Mouse (Mus musculus) C2C12 (cell line): ENCODE measurements around the gene Fam53b. TPM values are rescaled to one million over a fixed set of nuclear protein-coding genes. Genes with fewer than 3 reads are reported as not detected.

Experiments
- H3K27me3 ChIP-seq: one replicate; pipeline ENCODE4 v1.6.1; 2011; ENCODE audit not compliant: control insufficient read depth, insufficient read depth, insufficient read length
- H3K36me3 ChIP-seq: one replicate; pipeline ENCODE4 v1.6.1; 2011; ENCODE audit not compliant: control insufficient read depth, insufficient read depth
- H3K4me3 ChIP-seq: one replicate; pipeline ENCODE4 v1.5.1; 2011; ENCODE audit warnings: mild to moderate bottlenecking, control low read depth; ENCODE audit not compliant: poor library complexity, insufficient read depth, severe bottlenecking
- H3K79me2 ChIP-seq: one replicate; pipeline ENCODE4 v1.6.1; 2011; ENCODE audit not compliant: control insufficient read depth, insufficient read depth
- H3K79me3 ChIP-seq: one replicate; pipeline ENCODE4 v1.6.1; 2011; ENCODE audit warnings: low read depth, control low read depth
- H3ac ChIP-seq: one replicate; pipeline ENCODE3; 2011; ENCODE audit warnings: low read depth; ENCODE audit not compliant: control insufficient read depth, insufficient read length
- CEBPB ChIP-seq: IDR thresholded peaks from one replicate; pipeline ENCODE4 v1.6.1; 2011; ENCODE audit warnings: low read depth, mild to moderate bottlenecking, control low read depth, moderate library complexity
- CTCF ChIP-seq: IDR thresholded peaks from one replicate; pipeline ENCODE4 v1.5.1; 2011; ENCODE audit not compliant: control insufficient read depth, insufficient read depth, insufficient read length
- FOSL1 ChIP-seq: IDR thresholded peaks from one replicate; pipeline ENCODE4 v1.8.0; 2011; ENCODE audit warnings: mild to moderate bottlenecking, low read length; ENCODE audit not compliant: poor library complexity, insufficient read depth, severe bottlenecking
- MAX ChIP-seq: IDR thresholded peaks from one replicate; pipeline ENCODE4 v1.6.1; 2011; ENCODE audit warnings: mild to moderate bottlenecking, control low read depth
- MYOD1 ChIP-seq: IDR thresholded peaks from one replicate; pipeline ENCODE4 v1.6.1; 2011; ENCODE audit warnings: low read depth; ENCODE audit not compliant: control insufficient read depth, insufficient read length
- MYOG ChIP-seq: IDR thresholded peaks from one replicate; pipeline ENCODE4 v1.6.1; 2011; ENCODE audit not compliant: control insufficient read depth, insufficient read length; ENCODE audit errors: extremely low read depth
- USF1 ChIP-seq: IDR thresholded peaks from one replicate; pipeline ENCODE4 v1.6.1; 2011; ENCODE audit warnings: low read depth, mild to moderate bottlenecking, control low read depth, moderate library complexity
- polyA plus RNA-seq: library from polyadenylated mRNA; unstranded; fragments of >200 nt; fragmentation: generic; extraction: Trizol; gene quantifications from one replicate; pipeline ENCODE4 v1.2.1, GENCODE M21; 2012; ENCODE audit warnings: missing spikeins

The Fam53b gene
- polyA plus RNA-seq, 1 experiment: 3.2 TPM

GRCm38 (mm10) chr7:132781850-132782249 lies 31.8 kb downstream of the Fam53b start:
- Histone ChIP-seq H3K79me2 (no peaks in the 10 kb centered on the region), H3ac (no peak overlapping the region), H3K4me3 (no peak overlapping the region), H3K36me3 (no peaks in the 10 kb centered on the region), H3K27me3 (no peaks in the 10 kb centered on the region), H3K79me3 (no peaks in the 10 kb centered on the region)
- no peak for TF ChIP-seq FOSL1
- no peak for TF ChIP-seq MYOD1
- no peak for TF ChIP-seq CTCF
- no peak for TF ChIP-seq MYOG
- TF ChIP-seq CEBPB: no peak
- no peak for TF ChIP-seq USF1
- no peak for TF ChIP-seq MAX

- H3ac ChIP-seq: no peak overlapping the region
- H3K27me3 ChIP-seq: no peaks in the 10 kb centered on the region
- H3K79me2 ChIP-seq: no peaks in the 10 kb centered on the region
- no peak for TF ChIP-seq FOSL1
- TF ChIP-seq CEBPB: no peak
- no peak for TF ChIP-seq CTCF
- TF ChIP-seq MYOD1: no peak
- TF ChIP-seq MAX: no peak
- no peak for TF ChIP-seq MYOG
- TF ChIP-seq USF1: no peak
- H3K36me3 ChIP-seq: no peaks in the 10 kb centered on the region
- H3K79me3 ChIP-seq: no peaks in the 10 kb centered on the region
- H3K4me3 ChIP-seq: no peak overlapping the region
Measured at GRCm38 (mm10) chr7:132781130-132781814, 32.4 kb downstream of the Fam53b start.

GRCm38 (mm10) chr7:132780611-132781010 lies 33.1 kb downstream of the Fam53b start:
- Histone ChIP-seq H3K27me3 (no peaks in the 10 kb centered on the region), H3K79me2 (no peaks in the 10 kb centered on the region), H3ac (no peak overlapping the region), H3K36me3 (no peaks in the 10 kb centered on the region), H3K4me3 (no peak overlapping the region), H3K79me3 (no peaks in the 10 kb centered on the region)
- TF ChIP-seq USF1: no peak
- no peak for TF ChIP-seq CTCF
- TF ChIP-seq MAX: no peak
- TF ChIP-seq FOSL1: no peak
- TF ChIP-seq MYOD1: no peak
- no peak for TF ChIP-seq CEBPB
- no peak for TF ChIP-seq MYOG

GRCm38 (mm10) chr7:132778630-132779029 lies 35.1 kb downstream of the Fam53b start:
- Histone ChIP-seq H3K27me3 (no peaks in the 10 kb centered on the region), H3K4me3 (no peak overlapping the region), H3K79me3 (no peaks in the 10 kb centered on the region), H3ac (no peak overlapping the region), H3K36me3 (no peaks in the 10 kb centered on the region), H3K79me2 (no peaks in the 10 kb centered on the region)
- TF ChIP-seq MYOD1 (no peak), MAX (no peak), MYOG (no peak)

GRCm38 (mm10) chr7:132777728-132778453 lies 35.8 kb downstream of the Fam53b start:
- Histone ChIP-seq H3K36me3 (no peaks in the 10 kb centered on the region), H3K27me3 (no peaks in the 10 kb centered on the region), H3K4me3 (no peak overlapping the region), H3ac (no peak overlapping the region), H3K79me3 (no peaks in the 10 kb centered on the region), H3K79me2 (no peaks in the 10 kb centered on the region)
- TF ChIP-seq MYOG: no peak
- TF ChIP-seq USF1: no peak
- no peak for TF ChIP-seq FOSL1
- no peak for TF ChIP-seq CTCF
- TF ChIP-seq CEBPB: no peak
- TF ChIP-seq MYOD1: no peak
- no peak for TF ChIP-seq MAX

- H3K36me3 ChIP-seq: no peaks in the 10 kb centered on the region
Measured at GRCm38 (mm10) chr7:132777117-132777516, 36.6 kb downstream of the Fam53b start.

More at GRCm38 (mm10) chr7:132777117-132777516, 36.6 kb downstream of the Fam53b start:
- Histone ChIP-seq H3ac (no peak overlapping the region), H3K27me3 (no peaks in the 10 kb centered on the region), H3K79me2 (no peaks in the 10 kb centered on the region), H3K4me3 (no peak overlapping the region), H3K79me3 (no peaks in the 10 kb centered on the region)
- no peak for TF ChIP-seq MAX
- no peak for TF ChIP-seq FOSL1
- TF ChIP-seq MYOD1: no peak
